Mouse (Mus musculus) liver, postnatal 0 days (tissue): Measurements from ENCODE around the gene Smarca4.

ENCODE experiments used
- CTCF ChIP-seq: sonication (generic); IDR thresholded peaks from 2 replicates; pipeline ENCODE4 v1.5.1; 2016; ENCODE audit warnings: antibody characterized with exemption, low read depth
- EP300 ChIP-seq: IDR thresholded peaks from 2 replicates; pipeline ENCODE4 v1.6.1; 2016; ENCODE audit warnings: antibody characterized with exemption, low read depth, mild to moderate bottlenecking

DNA sequence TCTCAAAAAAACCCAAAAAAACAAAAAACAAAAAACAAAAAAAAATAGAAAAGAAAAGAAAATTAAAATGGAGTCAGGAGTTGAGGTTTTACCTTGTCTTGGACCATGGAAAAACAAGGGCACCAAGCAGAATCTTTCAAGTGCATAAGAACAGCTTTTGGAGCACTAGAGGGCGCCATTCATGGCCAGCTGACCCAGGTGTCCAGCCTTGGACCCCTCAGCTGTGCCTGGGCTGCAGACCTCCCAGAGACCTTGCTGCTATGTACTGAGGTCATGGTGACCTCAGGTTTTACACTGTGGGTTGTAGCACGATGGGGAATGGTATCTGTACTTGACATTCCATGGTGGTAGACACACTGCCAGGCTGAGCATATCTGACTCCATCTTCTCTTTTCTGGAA, 75.9 kb downstream of the Smarca4 start:
- TF ChIP-seq EP300 (no peak), CTCF (peak; percentile 67)
